Mouse (Mus musculus) frontal cortex, postnatal 36 days (tissue): ENCODE data around the gene Mapk8ip3.

Experiments
- DNase-seq, 2 experiments: peaks; one replicate each; pipeline ENCODE4 v3.0.0; 2022; ENCODE audit warnings: low spot score in 2 of 2

The Mapk8ip3 gene

GRCm38 (mm10) chr17:24902124-24902523, 34.7 kb downstream of the Mapk8ip3 start:
- DNase-seq: no peak

GRCm38 (mm10) chr17:24900014-24900413, 36.8 kb downstream of the Mapk8ip3 start:
- no peak for DNase-seq

GRCm38 (mm10) chr17:24899153-24899552, 37.6 kb downstream of the Mapk8ip3 start:
- DNase-seq: no peak

- no peak for DNase-seq
These were observed 38.5 kb downstream of the Mapk8ip3 start for GRCm38 (mm10) chr17:24898041-24898854.

- DNase-seq: no peak
These were observed 39.2 kb downstream of the Mapk8ip3 start for GRCm38 (mm10) chr17:24897600-24897999.

- no peak for DNase-seq
These were observed 39.8 kb downstream of the Mapk8ip3 start for GRCm38 (mm10) chr17:24896993-24897269.

- DNase-seq: peak; percentile 69 to 74
These were observed 40.4 kb downstream of the Mapk8ip3 start, which contains the start of gene Nme3 for GRCm38 (mm10) chr17:24896241-24896992. Gene Nme3 (plus strand): TSS chr17:24896500.

GRCm38 (mm10) chr17:24895571-24896240, 41.1 kb downstream of the Mapk8ip3 start:
- DNase-seq: no peak

- DNase-seq: peak; percentile 87 to 89
These were observed 41.7 kb downstream of the Mapk8ip3 start, which contains the start of the genes Eme2 and Mrps34 for GRCm38 (mm10) chr17:24894995-24895547. Gene Eme2 (minus strand): TSS chr17:24895087. Gene Mrps34 (plus strand): TSS chr17:24895116.

- no peak for DNase-seq
These were observed 42.4 kb downstream of the Mapk8ip3 start for GRCm38 (mm10) chr17:24894061-24894994.

GRCm38 (mm10) chr17:24893276-24893675, 43.5 kb downstream of the Mapk8ip3 start:
- no peak for DNase-seq

GRCm38 (mm10) chr17:24892785-24893184, 44.0 kb downstream of the Mapk8ip3 start:
- DNase-seq: no peak

- no peak for DNase-seq
These were observed 45.5 kb downstream of the Mapk8ip3 start for GRCm38 (mm10) chr17:24891321-24891720.

- no peak for DNase-seq
These were observed 46.4 kb downstream of the Mapk8ip3 start for GRCm38 (mm10) chr17:24890151-24891092.

- DNase-seq: no peak
These were observed 47.9 kb downstream of the Mapk8ip3 start for GRCm38 (mm10) chr17:24888862-24889261.

GRCm38 (mm10) chr17:24887291-24888080, 49.3 kb downstream of the Mapk8ip3 start:
- DNase-seq: no peak

- DNase-seq: no peak
These were observed 49.9 kb downstream of the Mapk8ip3 start for GRCm38 (mm10) chr17:24886932-24887271.

GRCm38 (mm10) chr17:24886134-24886931, 50.4 kb downstream of the Mapk8ip3 start, which contains the start of the genes Nubp2 and Spsb3:
Gene Nubp2 (minus strand): TSS chr17:24886349.
Gene Spsb3 (plus strand): TSS chr17:24886643.
- DNase-seq: peak; percentile 97 to 100
